Mouse (Mus musculus): ENCODE results near the gene Msrb2. TPM values are rescaled to one million over a fixed set of nuclear protein-coding genes. Genes with fewer than 3 reads are reported as not detected.

The Msrb2 gene
- polyA plus RNA-seq, 1 experiment from 2014 or later: 27.2 TPM

DNA sequence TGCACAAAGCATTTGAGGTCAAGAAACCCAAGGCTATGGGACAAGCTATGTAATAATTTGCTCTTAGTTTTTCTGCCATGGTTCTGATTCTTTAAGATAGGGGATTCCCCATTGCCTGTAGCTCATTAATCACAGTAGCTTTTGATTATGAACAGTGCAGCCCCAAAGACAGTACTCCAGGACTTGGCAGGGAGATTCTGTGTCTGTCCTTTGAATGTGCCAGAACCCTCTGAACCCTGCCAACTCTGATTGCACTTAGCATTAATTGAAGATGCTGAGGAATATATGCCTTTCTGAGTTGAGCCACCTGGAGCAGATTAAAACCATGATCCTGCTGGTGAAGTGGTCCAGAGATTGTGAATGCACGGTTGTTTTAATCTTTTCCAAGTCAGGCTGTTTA, 8.4 kb upstream of the Msrb2 start:
- H3K4me3 ChIP-seq (ENCODE audit: low read depth, low read length): no peak overlapping the region
- H3K9me3 ChIP-seq (ENCODE audit: low read length): no peaks in the 10 kb centered on the region
- no peak overlapping the region for H3K4me2 ChIP-seq (replicated peaks; ENCODE audit: low read depth, low read length)
- ATAC-seq (no peak), DNase-seq (ENCODE audit: low spot score) (no peak)
- H3K36me3 ChIP-seq (ENCODE audit: insufficient read depth, low read length): no peaks in the 10 kb centered on the region
- TF ChIP-seq CTCF (IDR thresholded peaks at IDR 0.05): no peak
- no peak for TF ChIP-seq EP300 (IDR thresholded peaks at IDR 0.05)
- H3K9ac ChIP-seq (replicated peaks; ENCODE audit: low read depth): no peak overlapping the region
- no peaks in the 10 kb centered on the region for H3K4me1 ChIP-seq (ENCODE audit: insufficient read depth, low read depth, low read length)
- 62% methylated on average over 1 of the region's 1 CpGs for WGBS
- H3K27me3 ChIP-seq (replicated peaks; ENCODE audit: insufficient read depth, low read length): no peaks in the 10 kb centered on the region
- no peak overlapping the region for H3K27ac ChIP-seq (ENCODE audit: low read length)

DNA sequence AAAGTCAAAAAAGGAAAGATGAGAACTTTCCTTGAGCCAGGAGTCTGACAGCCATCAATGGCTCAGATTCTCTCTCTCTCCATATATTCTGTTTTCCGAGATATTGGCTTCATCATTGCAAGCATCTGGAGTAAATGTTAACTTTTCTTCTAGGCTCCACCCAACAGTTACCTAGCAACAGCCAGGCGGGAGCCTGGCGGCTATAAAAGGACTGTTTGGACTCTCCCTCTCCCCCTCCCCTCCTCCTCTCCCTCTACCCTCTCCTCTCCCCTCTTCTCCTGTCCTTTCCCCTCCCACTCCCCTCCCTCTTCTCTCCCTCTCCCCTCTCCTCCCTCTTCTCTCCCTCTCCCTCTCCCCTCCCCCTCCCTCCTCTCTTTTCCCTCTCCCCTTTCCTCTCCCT, 4.8 kb upstream of the Msrb2 start:
- H3K4me1 ChIP-seq (ENCODE audit: insufficient read depth, low read depth, low read length): no peaks in the 10 kb centered on the region
- H3K9me3 ChIP-seq (ENCODE audit: low read length): no peaks in the 10 kb centered on the region
- no peaks in the 10 kb centered on the region for H3K36me3 ChIP-seq (ENCODE audit: insufficient read depth, low read length)
- DNase-seq (ENCODE audit: low spot score) (no peak), ATAC-seq (no peak)
- TF ChIP-seq CTCF (IDR thresholded peaks at IDR 0.05) (no peak), EP300 (IDR thresholded peaks at IDR 0.05) (no peak)
- no peak overlapping the region for H3K9ac ChIP-seq (replicated peaks; ENCODE audit: low read depth)
- 12% methylated on average over 3 of the region's 3 CpGs for WGBS
- H3K4me3 ChIP-seq (ENCODE audit: low read depth, low read length): no peak overlapping the region
- no peak overlapping the region for H3K4me2 ChIP-seq (replicated peaks; ENCODE audit: low read depth, low read length)
- H3K27me3 ChIP-seq (replicated peaks; ENCODE audit: insufficient read depth, low read length): no peaks in the 10 kb centered on the region
- H3K27ac ChIP-seq (ENCODE audit: low read length): no peak overlapping the region

DNA sequence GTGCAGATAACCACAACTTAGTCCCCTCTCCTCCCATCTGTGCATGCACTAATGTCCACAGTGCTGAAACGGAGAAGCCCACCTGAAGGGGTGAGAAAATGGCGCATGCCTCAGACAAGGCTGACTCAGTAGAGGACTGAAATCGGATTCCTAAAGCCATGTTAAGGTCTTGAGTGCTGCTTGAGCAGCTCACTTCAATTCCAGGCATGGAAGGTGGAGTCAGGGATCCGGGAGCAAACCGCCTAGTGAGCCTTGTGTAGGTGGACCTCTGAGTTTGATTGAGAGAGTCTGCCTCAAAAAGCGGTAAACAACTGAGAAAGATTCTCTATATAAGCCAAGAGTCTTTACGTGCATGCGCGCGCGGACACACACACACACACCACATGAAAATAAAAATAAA, 4.1 kb upstream of the Msrb2 start:
- ATAC-seq: peak; percentile 52
- Histone ChIP-seq H3K4me1 (ENCODE audit: insufficient read depth, low read depth, low read length) (no peaks in the 10 kb centered on the region), H3K9ac (replicated peaks; ENCODE audit: low read depth) (no peak overlapping the region), H3K27me3 (replicated peaks; ENCODE audit: insufficient read depth, low read length) (no peaks in the 10 kb centered on the region), H3K4me3 (ENCODE audit: low read depth, low read length) (0 out of 2 replicates have a peak overlapping the region, but pooled peaks have one; percentile 5), H3K9me3 (ENCODE audit: low read length) (no peaks in the 10 kb centered on the region), H3K27ac (ENCODE audit: low read length) (no peak overlapping the region), H3K4me2 (replicated peaks; ENCODE audit: low read depth, low read length) (no peak overlapping the region), H3K36me3 (ENCODE audit: insufficient read depth, low read length) (no peaks in the 10 kb centered on the region)
- DNase-seq (ENCODE audit: low spot score): peak; percentile 38
- 64% methylated on average over 11 of the region's 11 CpGs for WGBS
- TF ChIP-seq CTCF (IDR thresholded peaks at IDR 0.05) (no peak), EP300 (IDR thresholded peaks at IDR 0.05) (no peak)

DNA sequence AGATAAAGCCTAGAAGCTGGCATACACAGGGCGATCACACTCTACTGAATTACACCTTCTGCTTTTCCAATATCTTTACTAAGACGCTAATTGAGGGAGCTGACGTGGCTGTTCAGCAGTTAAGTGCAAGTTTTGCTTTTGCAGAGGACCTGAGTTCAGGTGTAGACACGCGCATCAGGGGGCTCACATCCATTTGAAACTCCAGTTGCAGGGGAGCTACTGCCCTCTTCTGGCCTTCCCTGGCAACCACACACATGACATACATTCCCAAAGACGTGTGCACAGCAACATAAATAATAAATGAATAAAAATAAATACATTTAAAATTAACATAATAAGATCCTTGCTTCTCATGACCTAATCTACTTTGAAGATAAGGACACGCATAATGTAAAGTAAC, 2.5 kb downstream of the Msrb2 start:
- Histone ChIP-seq H3K27me3 (replicated peaks; ENCODE audit: insufficient read depth, low read length) (no peaks in the 10 kb centered on the region), H3K4me1 (ENCODE audit: insufficient read depth, low read depth, low read length) (no peaks in the 10 kb centered on the region), H3K4me3 (ENCODE audit: low read depth, low read length) (no peak overlapping the region), H3K27ac (ENCODE audit: low read length) (no peak overlapping the region), H3K9ac (replicated peaks; ENCODE audit: low read depth) (no peak overlapping the region), H3K36me3 (ENCODE audit: insufficient read depth, low read length) (no peaks in the 10 kb centered on the region), H3K9me3 (ENCODE audit: low read length) (no peaks in the 10 kb centered on the region), H3K4me2 (replicated peaks; ENCODE audit: low read depth, low read length) (no peak overlapping the region)
- DNase-seq (ENCODE audit: low spot score) (no peak), ATAC-seq (no peak)
- TF ChIP-seq CTCF (IDR thresholded peaks at IDR 0.05) (peak; percentile 52), EP300 (IDR thresholded peaks at IDR 0.05) (no peak)
- WGBS: 89% methylated on average over 7 of the region's 7 CpGs

GRCm38 (mm10) chr2:19380446-19380950, 9.3 kb downstream of the Msrb2 start:
- H3K36me3 ChIP-seq (ENCODE audit: insufficient read depth, low read length): no peaks in the 10 kb centered on the region
- no peak overlapping the region for H3K4me2 ChIP-seq (replicated peaks; ENCODE audit: low read depth, low read length)
- WGBS: 64% methylated on average over 2 of the region's 2 CpGs
- DNase-seq (ENCODE audit: low spot score) (no peak), ATAC-seq (no peak)
- H3K27ac ChIP-seq (ENCODE audit: low read length): no peak overlapping the region
- H3K27me3 ChIP-seq (replicated peaks; ENCODE audit: insufficient read depth, low read length): no peaks in the 10 kb centered on the region
- H3K4me1 ChIP-seq (ENCODE audit: insufficient read depth, low read depth, low read length): no peaks in the 10 kb centered on the region
- H3K9me3 ChIP-seq (ENCODE audit: low read length): no peaks in the 10 kb centered on the region
- no peak overlapping the region for H3K9ac ChIP-seq (replicated peaks; ENCODE audit: low read depth)
- TF ChIP-seq EP300 (IDR thresholded peaks at IDR 0.05): no peak
- no peak for TF ChIP-seq CTCF (IDR thresholded peaks at IDR 0.05)
- H3K4me3 ChIP-seq (ENCODE audit: low read depth, low read length): no peak overlapping the region

- H3K4me2 ChIP-seq (replicated peaks; ENCODE audit: low read depth, low read length): no peak overlapping the region
- H3K27ac ChIP-seq (ENCODE audit: low read length): no peak overlapping the region
- no peak overlapping the region for H3K9ac ChIP-seq (replicated peaks; ENCODE audit: low read depth)
- no peak overlapping the region for H3K4me3 ChIP-seq (ENCODE audit: low read depth, low read length)
- H3K4me1 ChIP-seq (ENCODE audit: insufficient read depth, low read depth, low read length): no peaks in the 10 kb centered on the region
- no peak for DNase-seq (ENCODE audit: low spot score)
- WGBS: 34% methylated on average over 2 of the region's 2 CpGs
- H3K9me3 ChIP-seq (ENCODE audit: low read length): no peaks in the 10 kb centered on the region
- H3K36me3 ChIP-seq (ENCODE audit: insufficient read depth, low read length): no peaks in the 10 kb centered on the region
- no peaks in the 10 kb centered on the region for H3K27me3 ChIP-seq (replicated peaks; ENCODE audit: insufficient read depth, low read length)
- ATAC-seq: no peak
- TF ChIP-seq CTCF (IDR thresholded peaks at IDR 0.05) (no peak), EP300 (IDR thresholded peaks at IDR 0.05) (no peak)
Observed at GRCm38 (mm10) chr2:19380986-19381385, 9.7 kb downstream of the Msrb2 start.

DNA sequence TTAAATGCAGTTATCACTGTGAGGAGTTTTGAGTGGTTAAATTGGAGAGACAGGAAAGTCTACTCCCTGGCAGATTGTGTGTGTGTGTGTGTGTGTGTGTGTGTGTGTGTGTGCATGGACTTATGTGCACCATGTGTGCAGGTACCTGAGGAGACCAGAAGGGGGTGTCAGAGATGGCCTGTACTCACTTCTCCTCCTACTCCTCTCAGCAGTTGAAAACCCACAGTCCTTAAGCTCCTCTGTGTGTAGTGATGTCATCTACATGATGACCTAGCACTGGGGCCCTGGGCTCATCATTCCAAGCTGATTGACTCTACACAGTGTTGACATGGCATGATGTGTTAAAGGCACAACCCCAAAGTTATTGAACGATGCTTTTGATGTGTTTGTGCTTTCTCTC, 11.0 kb downstream of the Msrb2 start:
- no peaks in the 10 kb centered on the region for H3K4me1 ChIP-seq (ENCODE audit: insufficient read depth, low read depth, low read length)
- H3K9me3 ChIP-seq (ENCODE audit: low read length): no peaks in the 10 kb centered on the region
- no peak overlapping the region for H3K27ac ChIP-seq (ENCODE audit: low read length)
- DNase-seq (ENCODE audit: low spot score) (no peak), ATAC-seq (no peak)
- H3K36me3 ChIP-seq (ENCODE audit: insufficient read depth, low read length): no peaks in the 10 kb centered on the region
- TF ChIP-seq EP300 (IDR thresholded peaks at IDR 0.05) (no peak), CTCF (IDR thresholded peaks at IDR 0.05) (no peak)
- no peaks in the 10 kb centered on the region for H3K27me3 ChIP-seq (replicated peaks; ENCODE audit: insufficient read depth, low read length)
- H3K9ac ChIP-seq (replicated peaks; ENCODE audit: low read depth): no peak overlapping the region
- 79% methylated on average over 1 of the region's 1 CpGs for WGBS
- H3K4me2 ChIP-seq (replicated peaks; ENCODE audit: low read depth, low read length): no peak overlapping the region
- H3K4me3 ChIP-seq (ENCODE audit: low read depth, low read length): no peak overlapping the region

Data from lung, postnatal 0 days (tissue).